Mouse (Mus musculus): ENCODE data around the gene Pbx2.

The Pbx2 gene

DNA sequence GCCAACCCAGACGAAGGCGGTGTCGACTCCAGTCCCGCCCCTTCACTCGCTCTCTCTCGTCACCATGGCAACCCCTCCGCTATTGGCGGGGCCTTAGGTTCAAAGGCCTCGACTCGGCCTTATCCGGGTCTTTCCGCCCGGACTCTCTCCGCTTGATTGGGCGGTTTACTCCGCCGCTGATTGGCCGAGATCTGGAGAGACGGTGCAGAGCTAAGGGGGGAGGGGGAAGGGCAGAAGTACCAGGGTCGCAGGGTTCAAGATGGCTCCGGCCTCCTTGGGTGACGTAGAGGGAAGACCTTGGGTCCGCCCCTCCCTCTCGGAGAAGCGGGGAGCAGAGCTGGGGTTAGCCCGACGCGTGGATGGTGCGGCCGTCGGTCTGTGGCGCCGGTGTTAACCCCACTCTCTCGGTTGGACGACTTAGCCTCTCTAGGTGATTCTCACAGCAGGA is 13.0 kb downstream of the Pbx2 start, which contains the start of gene Agpat1:
Gene Agpat1, plus strand, starts transcription at position 202 of the 448 bp plus-strand sequence.
- DNase-seq = peak; percentile 100

DNA sequence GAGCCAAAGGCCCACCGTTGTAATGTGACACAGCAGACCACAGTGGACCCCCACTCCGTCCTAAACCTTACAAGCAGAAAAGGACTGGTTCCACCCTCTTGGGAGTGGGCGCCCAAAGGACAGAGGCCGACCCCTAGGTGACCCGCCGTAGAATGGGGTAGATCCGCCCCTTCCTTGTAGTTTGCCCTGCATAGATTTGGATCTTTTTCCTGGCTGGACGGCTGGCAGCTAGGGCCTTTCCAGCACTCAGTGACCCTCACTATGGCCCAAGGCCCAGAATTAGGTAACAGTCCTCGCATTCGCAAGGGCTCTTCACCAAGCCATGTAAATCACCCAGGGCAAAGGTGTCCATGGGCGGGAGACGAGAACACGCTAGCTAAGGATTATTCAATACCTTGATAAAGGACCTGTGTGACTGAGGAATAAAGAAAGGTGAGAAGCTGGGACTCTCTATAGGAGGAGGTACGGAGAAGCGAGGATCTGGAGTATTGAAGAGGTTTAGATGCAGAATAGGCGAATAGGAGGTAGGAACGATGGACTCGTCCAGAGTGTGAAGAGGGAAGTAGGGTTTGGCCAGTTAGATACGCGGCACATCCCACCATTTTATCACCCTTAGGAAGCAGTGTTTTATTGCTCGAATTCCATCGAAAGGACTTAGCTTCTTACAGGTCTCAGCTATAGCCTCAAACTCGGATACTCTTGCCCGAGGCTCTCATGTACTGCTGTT is 13.6 kb downstream of the Pbx2 start:
- DNase-seq = no peak

DNA sequence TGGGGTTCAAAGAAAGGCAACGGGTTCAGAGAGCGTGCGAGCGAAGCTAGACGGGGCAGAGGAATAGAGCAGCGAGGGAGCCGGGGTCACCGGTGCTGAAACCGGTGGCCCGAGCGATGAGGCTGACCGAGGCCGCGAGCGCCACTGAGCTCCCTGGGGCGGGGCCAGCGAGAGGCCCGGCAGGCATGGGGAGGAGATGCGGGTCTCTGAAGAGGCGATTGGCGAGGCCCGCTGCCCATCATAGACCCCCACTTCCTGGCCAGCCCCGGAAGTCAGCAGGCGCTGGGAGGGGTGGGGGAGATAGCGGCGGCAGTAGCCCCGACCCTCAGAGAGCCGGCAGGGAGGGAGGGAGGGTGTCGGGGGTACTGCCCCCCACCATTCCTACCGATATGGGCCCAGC is 14.5 kb downstream of the Pbx2 start:
- peak; percentile 96 for DNase-seq

DNA sequence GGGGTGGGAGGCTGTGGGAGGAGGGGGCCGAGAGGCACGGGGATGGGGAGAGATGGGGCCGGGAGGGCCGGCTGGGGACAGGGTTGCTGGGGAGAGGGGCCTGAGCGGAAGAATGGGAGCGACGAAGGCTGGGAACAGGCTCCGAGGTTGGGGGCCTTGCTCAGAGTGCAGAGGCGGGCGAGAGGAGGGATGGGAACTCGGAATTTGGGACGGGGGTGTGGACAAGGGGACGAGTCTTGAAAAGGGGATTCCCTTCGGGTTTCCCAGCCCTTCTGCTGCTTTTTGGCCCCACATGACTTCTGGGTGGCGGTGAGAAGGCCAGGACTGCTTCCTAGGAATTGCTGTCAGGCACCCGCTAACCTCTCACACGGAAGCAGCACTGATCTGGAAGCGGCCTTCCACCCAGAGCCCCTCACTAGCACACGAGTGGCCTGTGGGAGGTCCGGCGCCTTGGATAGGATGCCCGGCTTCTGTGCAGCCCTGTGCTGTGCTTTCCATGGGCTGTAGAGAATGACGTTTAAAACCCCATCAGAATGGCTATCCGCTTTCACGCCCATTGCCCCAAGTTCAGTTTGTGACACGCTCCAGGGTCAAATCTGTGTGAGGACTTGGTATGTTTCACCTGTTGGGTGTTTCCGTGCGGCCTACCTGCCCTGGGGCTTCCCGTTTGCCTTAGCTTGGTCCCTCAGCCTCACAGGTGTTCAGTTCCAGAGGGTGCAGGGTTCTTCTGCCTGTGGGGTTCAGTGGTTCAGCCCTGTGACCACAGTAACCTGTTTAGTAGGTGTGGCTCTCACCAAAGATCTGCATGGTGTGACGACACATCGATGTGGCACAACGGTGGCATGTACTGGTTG is 15.3 kb downstream of the Pbx2 start:
- no peak for DNase-seq

DNA sequence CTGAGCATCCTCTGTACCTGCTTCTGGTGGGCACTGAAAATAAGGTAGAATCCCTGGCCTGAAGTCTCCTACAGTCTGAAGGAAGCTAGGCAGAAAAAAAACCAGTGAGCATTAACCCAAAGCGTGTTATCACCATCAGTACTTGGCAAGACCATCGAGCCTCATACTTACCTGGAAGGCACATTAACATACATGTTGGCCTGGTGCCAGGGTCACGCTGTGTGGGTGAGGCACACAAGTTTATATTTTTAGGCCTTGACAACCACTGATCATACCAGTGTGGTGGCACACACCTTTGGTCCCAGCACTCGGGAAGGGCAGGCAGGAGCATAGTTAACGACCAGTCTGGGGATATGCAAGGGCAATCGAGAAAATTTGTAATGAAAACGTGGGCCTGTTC is 16.9 kb downstream of the Pbx2 start:
- DNase-seq = peak; percentile 65

DNA sequence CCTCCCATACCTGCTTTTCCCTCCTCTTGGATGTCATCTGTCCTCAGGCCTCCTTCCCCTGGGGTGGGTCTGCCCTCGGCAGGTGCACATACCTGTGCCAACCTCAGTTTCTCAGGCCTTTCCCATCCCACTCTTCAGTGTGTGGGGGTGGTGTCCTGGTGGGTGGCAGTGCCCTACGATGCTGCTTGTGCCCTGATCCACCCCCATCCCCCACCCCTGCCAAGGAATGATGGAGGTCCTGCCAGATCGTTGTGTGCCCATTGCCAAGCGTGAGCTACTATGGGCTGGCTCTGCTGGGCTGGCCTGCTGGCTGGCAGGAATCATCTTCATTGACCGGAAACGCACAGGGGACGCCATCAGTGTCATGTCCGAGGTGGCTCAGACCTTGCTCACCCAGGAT is 20.0 kb downstream of the Pbx2 start:
- DNase-seq = no peak

DNA sequence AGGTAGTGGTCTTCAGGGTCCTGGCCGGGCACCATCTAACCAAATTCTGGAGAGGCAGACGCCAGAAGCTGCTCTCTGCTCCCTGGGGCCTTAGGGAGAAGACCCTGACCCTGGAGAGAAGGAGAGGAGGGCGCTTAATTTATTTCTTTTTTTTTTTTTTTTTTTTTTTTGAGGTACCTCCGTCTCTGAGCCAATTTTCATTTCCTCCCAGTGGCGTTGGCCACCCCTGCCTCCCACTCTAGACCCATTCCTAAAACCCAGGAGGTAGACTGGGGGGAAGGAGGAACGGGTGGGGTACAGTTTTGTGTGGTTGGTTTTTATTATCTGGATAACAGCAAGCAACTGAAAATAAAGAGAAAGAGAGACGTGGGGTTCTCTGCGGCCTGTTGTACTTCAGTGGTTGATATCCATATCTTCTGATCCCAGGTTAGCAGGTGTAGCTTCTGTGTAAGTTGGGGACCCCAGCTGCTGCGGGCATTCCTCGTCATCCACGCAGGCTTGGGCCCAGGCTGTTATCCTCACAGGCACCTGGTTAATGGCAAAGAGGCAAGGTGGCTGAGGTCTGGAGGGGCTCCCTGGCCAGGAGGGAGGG is 22.1 kb downstream of the Pbx2 start:
- no peak for DNase-seq

DNA sequence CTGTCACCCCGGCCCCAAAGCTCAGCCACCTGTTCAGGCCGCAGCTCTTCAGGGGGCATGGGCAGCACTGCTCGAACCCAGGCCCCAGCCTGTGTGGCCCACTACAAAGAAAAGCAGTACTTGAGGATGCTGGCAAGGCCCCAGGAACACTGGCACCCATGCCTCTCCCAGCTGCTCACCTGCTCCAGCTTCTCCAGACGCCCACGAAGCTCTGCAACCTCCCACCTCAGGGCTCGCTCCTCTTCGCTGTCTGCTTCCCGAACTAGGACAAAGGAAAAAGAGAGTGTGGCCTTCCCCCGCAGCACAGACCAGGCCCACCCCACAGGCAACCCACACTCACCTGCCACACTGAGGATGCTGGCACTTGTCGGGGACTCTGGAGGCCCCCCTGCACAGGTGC is 22.8 kb downstream of the Pbx2 start:
- no peak for DNase-seq

DNA sequence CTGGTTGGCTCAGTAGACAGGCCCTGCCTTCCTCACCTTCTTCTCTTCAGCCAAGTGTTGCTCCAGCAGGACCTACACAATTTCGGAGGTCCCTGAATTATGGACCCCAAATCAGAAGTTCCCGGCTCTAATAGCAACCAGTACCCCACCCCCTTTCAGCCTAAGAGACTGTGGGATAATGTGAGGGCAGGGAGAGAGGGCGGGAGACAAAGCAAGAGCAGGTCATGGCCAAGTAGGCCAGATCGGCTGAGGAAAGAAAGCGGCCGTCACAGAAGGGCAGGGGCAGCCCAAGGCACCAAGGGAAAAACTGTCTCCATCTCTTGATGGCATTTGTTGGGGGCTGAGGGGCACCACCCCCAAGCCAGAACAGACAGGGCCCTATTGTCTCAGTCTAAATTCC is 24.8 kb downstream of the Pbx2 start, which contains the start of gene Egfl8:
Gene Egfl8, minus strand, starts transcription at position 101 of the 400 bp plus-strand sequence.
- no peak for DNase-seq

DNA sequence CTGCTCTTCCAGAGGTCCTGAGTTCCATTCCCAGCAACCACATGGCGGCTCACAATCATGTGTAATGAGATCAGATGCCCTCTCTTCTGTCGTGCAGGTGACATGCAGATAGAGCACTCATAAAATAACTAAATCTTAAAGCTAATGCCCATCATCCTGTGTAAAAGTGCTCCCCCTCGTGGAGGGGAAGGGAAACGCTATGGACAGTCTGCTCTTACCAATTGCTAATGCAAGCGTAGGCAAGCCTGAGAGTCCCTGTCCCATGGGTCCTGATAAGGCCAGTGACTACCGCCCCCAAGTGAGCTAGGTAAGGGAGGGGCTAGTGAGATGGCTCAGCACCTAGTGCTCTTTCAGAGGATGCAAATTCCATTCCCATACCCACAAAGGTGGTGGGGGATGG is 27.9 kb downstream of the Pbx2 start:
- DNase-seq = no peak

DNA sequence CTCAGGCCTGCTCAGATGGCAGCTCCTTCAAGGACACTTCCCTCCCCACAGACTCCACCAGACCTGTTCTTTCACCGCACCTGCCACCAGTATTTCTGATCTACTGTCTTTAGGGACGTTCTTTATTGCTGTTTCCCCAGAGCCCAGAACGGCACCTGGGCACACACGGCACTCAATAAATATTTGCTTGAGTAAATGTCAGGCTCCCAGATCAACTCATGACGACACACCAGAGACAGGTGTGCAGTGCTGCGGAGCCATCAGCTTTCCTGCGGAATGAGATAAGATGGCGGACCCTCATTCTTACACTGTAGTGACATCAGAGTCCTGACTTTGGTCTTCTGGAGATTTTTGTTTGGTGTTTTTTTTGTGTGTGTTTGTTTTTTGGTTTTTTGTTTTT is 29.9 kb downstream of the Pbx2 start:
- no peak for DNase-seq

DNA sequence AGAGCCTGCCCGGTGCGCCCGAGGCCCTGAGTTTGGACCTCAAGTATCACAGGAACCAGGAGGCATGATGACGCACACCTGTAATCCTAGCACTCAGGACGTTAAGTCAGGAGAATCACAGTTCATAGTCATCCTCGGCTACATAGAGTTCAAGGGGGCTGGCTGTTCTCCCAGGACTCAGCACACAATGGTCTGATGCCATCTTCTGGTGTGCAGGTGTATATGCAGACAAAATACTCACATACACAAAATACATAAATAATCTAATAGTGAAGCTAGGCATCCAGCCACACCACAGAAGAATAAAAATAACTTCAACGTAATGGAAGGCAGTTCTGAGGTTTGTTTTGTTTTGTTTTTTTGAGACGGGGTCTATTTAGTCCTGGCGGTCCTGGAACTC is 32.1 kb downstream of the Pbx2 start:
- DNase-seq = no peak

DNA sequence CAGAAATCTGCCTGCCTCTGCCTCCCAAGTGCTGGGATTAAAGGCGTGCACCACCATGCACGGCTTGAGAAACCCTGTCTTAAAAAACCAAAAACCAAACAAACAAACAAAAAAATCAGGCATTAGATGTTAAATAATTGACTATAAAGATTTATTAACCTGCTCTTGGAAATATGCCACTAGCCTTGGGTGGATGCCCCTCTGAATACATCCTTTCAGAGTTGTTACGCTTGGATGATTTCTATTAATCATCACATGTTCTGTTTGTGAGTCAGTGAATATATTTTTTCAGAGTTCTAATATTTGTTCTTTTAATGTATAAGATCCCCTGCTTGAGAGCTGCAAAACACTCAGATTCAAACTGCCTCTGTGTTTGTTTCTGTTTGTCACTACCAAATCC is 33.9 kb downstream of the Pbx2 start:
- DNase-seq = no peak

DNA sequence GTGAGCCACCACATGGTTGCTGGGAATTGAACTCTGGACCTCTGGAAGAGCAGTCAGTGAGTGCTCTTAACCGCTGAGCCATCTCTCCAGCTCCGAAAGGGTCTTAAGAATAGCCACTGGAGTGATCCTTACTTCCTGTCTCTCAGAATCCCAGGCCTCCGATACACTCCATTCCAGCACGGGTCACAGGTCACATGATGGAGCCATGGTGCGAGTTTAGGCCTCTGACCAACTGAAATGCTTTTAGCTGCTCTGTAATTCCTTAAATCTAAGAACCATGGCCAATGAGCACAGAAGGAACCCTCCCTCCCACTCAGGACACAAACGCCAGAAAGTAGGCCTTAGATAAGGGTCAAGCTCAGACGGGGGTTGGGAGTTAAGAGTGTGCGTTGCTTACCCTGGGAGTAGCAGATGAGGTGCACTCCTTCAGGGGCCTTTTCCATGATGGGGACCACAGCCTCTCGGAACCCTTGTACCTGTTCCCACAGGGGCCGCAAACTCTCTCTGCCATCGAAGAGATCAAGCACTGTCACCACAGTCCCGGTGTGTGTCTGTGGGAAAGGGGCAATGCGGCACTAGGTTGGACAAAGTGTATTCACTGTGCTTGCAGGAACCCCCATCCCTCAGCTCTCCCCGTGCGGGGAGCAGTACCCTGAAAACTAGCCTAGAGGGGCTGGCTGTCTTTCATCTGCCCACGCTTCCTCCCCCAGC is 35.2 kb downstream of the Pbx2 start:
- DNase-seq = peak; percentile 56

DNA sequence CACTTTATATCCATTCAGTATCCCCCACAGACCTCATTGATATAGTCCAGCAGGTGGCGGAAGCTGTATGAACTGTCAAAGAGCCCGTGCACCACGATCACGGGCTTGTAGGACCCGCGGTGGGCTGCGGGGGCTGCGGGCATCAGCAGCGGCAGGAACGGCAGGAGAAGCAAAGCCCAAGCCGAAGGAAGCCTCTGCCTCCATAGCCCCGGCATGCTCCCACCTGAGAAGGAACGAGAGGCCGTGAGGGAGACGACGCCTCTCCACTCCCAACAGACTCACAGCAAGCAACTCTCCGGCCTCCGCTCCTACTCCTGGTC is 35.7 kb downstream of the Pbx2 start:
- no peak for DNase-seq

DNA sequence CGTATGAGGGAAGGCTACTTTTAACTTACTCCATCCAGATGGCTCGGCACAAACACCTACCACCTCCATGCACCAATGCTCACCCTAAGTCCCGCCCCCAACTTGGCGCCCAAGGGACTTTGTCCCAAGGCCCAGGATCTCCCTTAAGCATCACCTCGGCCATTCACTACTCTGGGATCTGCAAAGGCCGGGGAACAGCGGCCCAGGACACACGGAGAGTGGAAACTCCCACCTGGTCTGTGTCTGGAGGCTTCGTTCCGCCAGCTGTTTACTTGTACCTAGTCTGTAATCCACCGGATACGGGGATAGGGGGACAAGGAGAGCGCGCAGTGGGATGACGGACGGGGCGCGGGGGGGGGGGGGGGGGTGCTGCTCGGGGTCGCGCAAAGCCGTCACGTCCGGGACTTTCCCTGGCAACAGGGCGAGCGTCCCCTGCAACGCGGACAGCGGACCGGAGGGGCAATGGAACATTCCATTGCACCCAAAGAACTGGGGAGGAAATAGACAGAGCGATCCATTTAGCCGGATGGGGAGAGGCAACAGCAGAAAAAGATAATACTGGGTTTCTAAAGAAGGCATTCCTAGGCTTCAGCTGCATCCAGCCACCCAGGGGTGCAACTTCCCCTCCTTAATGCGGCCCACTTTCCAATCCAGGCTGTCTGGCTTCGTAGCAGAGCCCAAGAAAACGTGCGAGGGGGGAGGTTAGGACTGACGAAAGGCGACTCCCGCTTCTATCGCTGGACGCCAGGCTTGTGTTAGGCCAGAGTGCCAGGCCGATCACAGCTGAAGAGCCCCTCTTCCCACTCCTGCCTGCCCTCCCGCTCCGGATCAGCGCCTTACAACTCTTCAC is 36.3 kb downstream of the Pbx2 start:
- peak; percentile 92 for DNase-seq

DNA sequence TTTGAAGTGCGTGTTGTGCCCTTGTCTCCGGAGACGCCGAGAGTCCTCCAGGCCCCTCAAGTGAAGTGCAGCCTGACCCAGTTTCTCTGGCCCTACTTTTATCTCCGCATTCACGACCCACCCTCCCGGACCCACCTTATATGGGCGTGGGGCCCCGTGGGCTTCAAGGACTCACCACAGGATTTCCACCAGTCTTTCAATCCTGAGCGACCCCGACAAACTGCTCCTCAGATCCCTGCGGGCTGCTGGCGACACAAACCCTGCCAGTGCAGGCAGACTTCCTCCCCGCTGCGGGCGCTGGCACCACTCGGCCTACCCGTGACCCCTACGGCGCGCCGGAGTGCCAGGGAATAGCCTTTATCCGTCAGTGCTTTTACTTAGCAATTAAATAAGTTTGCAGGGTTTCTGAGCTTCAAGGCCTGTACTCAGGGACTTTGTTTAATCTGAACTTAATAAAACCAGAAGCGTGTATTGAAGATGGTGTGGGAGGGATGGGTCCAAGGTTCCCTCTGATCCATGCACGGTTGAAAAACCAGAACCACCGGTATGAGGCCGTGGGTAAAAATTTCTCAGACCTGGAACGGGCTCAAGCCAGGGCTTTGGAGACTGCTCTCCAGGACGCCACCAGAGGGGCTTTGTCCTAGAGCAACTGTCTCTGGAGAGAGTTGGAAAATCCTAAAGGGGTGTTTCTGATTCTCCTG is 37.0 kb downstream of the Pbx2 start, which contains the start of gene Ppt2:
Gene Ppt2, minus strand, starts transcription at position 568 of the 701 bp plus-strand sequence.
- peak; percentile 86 for DNase-seq

DNA sequence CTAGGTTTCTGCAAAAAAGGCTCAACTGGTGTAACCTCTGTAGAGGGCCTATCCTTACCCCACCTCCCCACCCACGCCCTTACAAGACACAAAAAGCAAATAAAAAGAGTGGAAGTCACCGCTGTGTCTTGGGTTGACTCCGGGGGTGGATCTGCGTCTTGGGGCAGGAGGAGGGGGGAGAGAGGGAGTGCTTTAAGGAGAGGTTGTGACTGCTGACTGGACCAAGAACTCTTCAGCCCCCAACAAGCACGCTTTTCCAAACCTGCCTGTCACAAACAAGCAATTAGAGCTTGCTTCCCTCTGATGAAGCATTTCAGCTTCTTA is 37.5 kb downstream of the Pbx2 start:
- DNase-seq = peak; percentile 63

DNA sequence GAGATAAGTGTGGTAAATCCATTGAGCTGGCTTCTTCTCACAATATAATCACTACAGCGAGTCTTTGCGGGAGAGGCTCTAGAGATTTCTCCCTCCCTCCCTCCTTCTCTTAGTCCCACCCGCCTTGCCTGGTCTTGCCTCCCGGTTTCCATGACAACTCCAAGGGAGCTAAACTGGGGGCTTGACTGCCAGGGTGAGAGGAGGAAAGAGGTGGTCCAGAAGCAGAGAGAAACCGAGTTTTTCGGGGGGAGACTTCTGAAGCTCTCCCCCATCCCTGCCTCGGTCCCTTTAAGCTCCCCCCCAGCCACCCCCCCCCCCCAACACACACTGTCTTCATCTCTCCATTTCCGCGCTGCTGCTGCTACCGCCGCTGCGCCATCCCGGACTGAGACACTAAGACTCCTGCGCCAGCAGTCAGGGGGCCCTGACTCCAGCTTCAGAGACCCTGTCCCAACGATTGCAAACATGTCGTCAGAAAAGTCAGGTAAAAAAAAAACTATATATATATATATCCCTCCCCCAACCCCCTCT is 38.2 kb downstream of the Pbx2 start, which contains the start of gene Prrt1:
Gene Prrt1, plus strand, starts transcription at position 313 of the 531 bp plus-strand sequence.
- DNase-seq = peak; percentile 77

DNA sequence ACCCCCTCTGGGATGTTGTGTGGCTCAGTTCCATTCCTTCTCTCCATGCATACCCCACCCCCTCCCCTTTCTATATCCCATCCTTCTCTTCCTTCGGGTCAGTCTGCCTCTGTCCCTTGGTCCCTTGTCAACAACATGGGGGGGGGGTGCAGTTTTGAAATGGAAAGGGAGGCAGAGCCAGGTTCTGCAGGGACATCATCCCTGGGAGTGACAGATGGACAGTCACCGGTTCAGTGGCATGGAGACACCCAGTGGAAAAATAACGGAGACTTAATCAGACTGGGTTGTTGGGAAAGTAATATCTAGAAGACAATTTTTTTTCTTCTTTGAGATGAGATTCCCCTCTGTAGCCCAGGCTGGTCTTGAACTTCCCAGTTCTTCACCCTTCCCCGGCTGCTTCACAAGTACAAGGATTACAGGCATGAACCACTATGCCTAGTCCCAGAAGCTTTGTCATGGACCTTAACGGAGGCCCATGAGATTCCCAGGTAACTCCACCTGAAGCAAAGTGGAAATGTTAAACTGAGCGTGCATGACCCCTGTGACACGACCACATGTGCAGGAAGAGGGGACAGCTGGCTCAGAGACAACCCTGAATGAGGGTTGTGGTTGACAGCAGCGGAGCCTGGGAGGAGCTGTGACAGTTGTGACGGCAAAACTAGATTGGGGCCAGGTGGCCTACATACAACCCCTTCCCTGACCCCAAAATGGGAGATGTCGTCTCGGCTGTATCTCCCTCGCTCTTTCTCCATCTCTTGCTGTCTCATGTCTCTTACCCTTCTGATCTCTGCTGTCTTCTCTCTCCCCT is 38.9 kb downstream of the Pbx2 start:
- peak; percentile 72 for DNase-seq

All from cerebellum, adult 11-12 months (tissue).